Mouse (Mus musculus) adrenal gland (tissue): Measurements from ENCODE around the gene Dnajb13.
"Not testable (repeated sequence)": the region's sequence is repeated elsewhere in the genome, so short reads cannot be mapped to it uniquely, and the experiment has no call there.

ENCODE experiments used
- intact Hi-C: fragments of 180-260 bp; cut with DNase I; formaldehyde crosslinking; loops from one replicate; pipeline ENCODE4 v1.15.1; 2025

Dnajb13 gene

GRCm38 (mm10) chr7:100492391-100493116 is 22.2 kb downstream of the Dnajb13 start:
- intact Hi-C loops = loop anchor here (5.0 kb wide), 1 partner anchor 60 kb away; no protein-coding TSS in a partner anchor

GRCm38 (mm10) chr7:100488474-100489048 is 26.2 kb downstream of the Dnajb13 start:
- intact Hi-C loops = no loop called here

- intact Hi-C loops = no loop called here
These were observed 27.5 kb downstream of the Dnajb13 start for GRCm38 (mm10) chr7:100487301-100487700.

GRCm38 (mm10) chr7:100484493-100484892 is 30.3 kb downstream of the Dnajb13 start:
- intact Hi-C loops = no loop called here

GRCm38 (mm10) chr7:100482046-100482445 is 32.7 kb downstream of the Dnajb13 start:
- intact Hi-C loops = not testable (repeated sequence)

GRCm38 (mm10) chr7:100480175-100480574 is 34.6 kb downstream of the Dnajb13 start:
- intact Hi-C loops = no loop called here

GRCm38 (mm10) chr7:100479823-100480164 is 35.0 kb downstream of the Dnajb13 start:
- intact Hi-C loops = no loop called here

GRCm38 (mm10) chr7:100479100-100479822 is 35.5 kb downstream of the Dnajb13 start:
- intact Hi-C loops = no loop called here

GRCm38 (mm10) chr7:100474680-100475079 is 40.1 kb downstream of the Dnajb13 start:
- intact Hi-C loops = no loop called here

GRCm38 (mm10) chr7:100473846-100474454 is 40.8 kb downstream of the Dnajb13 start:
- intact Hi-C loops = no loop called here

- intact Hi-C loops = no loop called here
These were observed 42.0 kb downstream of the Dnajb13 start, which contains the start of gene Ucp3 for GRCm38 (mm10) chr7:100472777-100473176. Gene Ucp3 (plus strand): TSS chr7:100472990.

- intact Hi-C loops = no loop called here
These were observed 43.4 kb downstream of the Dnajb13 start for GRCm38 (mm10) chr7:100471407-100471797.

- intact Hi-C loops = no loop called here
These were observed 43.9 kb downstream of the Dnajb13 start for GRCm38 (mm10) chr7:100470796-100471406.

GRCm38 (mm10) chr7:100469502-100469901 is 45.3 kb downstream of the Dnajb13 start:
- intact Hi-C loops = no loop called here

GRCm38 (mm10) chr7:100468761-100469160 is 46.0 kb downstream of the Dnajb13 start:
- intact Hi-C loops = no loop called here

- intact Hi-C loops = no loop called here
These were observed 47.8 kb downstream of the Dnajb13 start for GRCm38 (mm10) chr7:100466781-100467510.

- intact Hi-C loops = no loop called here
These were observed 49.0 kb downstream of the Dnajb13 start for GRCm38 (mm10) chr7:100465656-100466309.

GRCm38 (mm10) chr7:100465248-100465647 is 49.5 kb downstream of the Dnajb13 start:
- intact Hi-C loops = no loop called here

GRCm38 (mm10) chr7:100464248-100464647 is 50.5 kb downstream of the Dnajb13 start:
- intact Hi-C loops = no loop called here

- intact Hi-C loops = no loop called here
These were observed 51.0 kb downstream of the Dnajb13 start for GRCm38 (mm10) chr7:100463757-100464156.
